Mouse (Mus musculus): ENCODE data around the gene Pcgf3. TPM values are rescaled to one million over a fixed set of nuclear protein-coding genes. Genes with fewer than 3 reads are reported as not detected.

The Pcgf3 gene
- polyA plus RNA-seq, 1 experiment from 2014 or later = 27.1 TPM

DNA sequence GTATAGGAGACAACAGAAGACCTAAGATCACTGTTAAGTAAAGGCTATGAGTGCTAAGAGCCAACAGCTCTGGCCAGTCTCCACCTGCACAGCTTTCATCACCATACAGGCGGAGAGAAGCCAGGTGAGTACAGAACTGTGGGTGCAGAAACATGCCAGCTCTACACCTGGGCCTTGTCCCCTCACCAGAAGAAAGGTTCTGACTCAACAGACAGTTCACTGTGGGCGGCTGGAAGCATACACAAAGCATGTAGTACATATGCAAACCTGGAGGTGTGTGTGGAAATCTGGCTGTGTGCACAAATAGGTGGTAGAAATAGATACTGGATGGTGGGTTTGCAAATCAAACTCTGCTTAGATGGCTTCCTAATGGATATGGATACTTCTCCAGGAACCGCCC is 61.6 kb downstream of the Pcgf3 start:
- H3K9me3 ChIP-seq = no peaks in the 10 kb centered on the region
- no peak for ATAC-seq (ENCODE audit: low read depth)
- H3K4me2 ChIP-seq = no peak overlapping the region
- no peaks in the 10 kb centered on the region for H3K4me1 ChIP-seq (replicated peaks)
- H3K4me3 ChIP-seq = no peak overlapping the region
- H3K27ac ChIP-seq (replicated peaks) = no peak overlapping the region
- 86% methylated on average over 3 of the region's 3 CpGs for WGBS
- H3K36me3 ChIP-seq = peaks cover 29% of the 10 kb centered on the region
- H3K9ac ChIP-seq = no peak overlapping the region
- H3K27me3 ChIP-seq = no peaks in the 10 kb centered on the region

DNA sequence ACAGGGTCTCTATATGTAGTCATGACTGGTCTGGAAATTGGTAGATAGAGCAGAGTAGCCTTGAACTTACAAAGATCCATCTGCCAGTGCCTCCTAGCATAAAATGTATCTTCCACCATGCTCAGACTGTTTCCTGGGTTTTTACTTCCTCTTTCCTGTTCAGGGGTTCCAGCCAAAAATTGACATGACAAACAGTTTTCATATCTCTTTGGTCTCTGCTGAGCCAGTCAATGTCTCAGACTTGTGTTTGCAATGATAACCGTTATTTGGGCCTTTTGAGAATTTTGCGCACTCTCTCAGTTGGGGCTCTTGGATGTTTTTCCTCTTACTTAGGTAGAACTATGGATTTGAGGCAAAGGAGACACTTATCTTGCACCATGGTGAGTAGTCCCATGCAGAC is 73.2 kb downstream of the Pcgf3 start:
- H3K27ac ChIP-seq (replicated peaks) = no peak overlapping the region
- no peak overlapping the region for H3K9ac ChIP-seq
- H3K36me3 ChIP-seq = peaks cover 24% of the 10 kb centered on the region
- no peak for ATAC-seq (ENCODE audit: low read depth)
- 97% methylated on average over 2 of the region's 2 CpGs for WGBS
- no peaks in the 10 kb centered on the region for H3K27me3 ChIP-seq
- H3K9me3 ChIP-seq = peaks cover 11% of the 10 kb centered on the region
- H3K4me3 ChIP-seq = no peak overlapping the region
- no peak overlapping the region for H3K4me2 ChIP-seq
- H3K4me1 ChIP-seq (replicated peaks) = no peaks in the 10 kb centered on the region

DNA sequence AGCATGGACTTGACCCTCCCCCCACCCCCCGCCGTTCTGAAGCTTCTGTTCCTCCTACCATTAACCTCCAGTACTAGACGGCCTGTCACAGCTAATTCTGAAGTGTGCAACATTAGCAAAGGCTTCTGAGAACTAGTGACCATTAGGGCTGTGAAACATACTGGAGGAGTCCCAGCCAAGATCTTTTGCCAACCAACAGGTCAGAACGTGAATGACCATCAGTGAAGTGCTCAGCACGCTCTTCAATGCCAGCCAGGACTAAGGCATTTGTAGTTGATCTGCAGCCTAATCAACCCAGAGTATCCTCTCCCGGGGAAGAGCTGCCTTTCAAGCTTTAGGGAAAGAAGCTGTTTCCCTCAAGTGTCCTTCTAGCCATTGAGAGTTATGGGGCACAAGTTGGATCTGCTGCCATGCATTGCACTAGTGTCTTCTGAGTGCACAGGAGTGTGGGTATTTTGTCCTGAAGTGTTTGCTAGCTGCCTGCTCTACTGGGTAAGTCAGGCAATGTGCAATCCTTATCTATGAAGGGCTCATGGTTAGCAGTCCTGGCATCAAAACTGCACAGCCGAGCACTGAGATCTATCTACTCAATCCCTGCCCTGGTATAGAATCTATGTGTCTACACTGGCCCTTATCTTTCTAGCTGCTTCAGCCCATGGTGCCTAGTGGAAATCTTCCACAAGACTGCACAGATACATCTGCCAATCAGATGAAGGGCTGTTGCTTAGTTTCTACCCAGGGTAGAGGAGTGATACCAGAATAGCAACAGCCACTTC is 82.7 kb downstream of the Pcgf3 start:
- H3K27ac ChIP-seq (replicated peaks) = no peak overlapping the region
- no peak for ATAC-seq (ENCODE audit: low read depth)
- H3K9ac ChIP-seq = no peak overlapping the region
- no peak overlapping the region for H3K4me2 ChIP-seq
- no peaks in the 10 kb centered on the region for H3K9me3 ChIP-seq
- H3K4me3 ChIP-seq = no peak overlapping the region
- H3K36me3 ChIP-seq = 0 out of 2 replicates have a peak, but pooled peaks cover 11% of the 10 kb centered on the region
- 73% methylated on average over 7 of the region's 7 CpGs for WGBS
- peaks cover 6% of the 10 kb centered on the region; the same call in 1 of the 2 replicates for H3K4me1 ChIP-seq (replicated peaks)
- H3K27me3 ChIP-seq = peaks cover 12% of the 10 kb centered on the region

DNA sequence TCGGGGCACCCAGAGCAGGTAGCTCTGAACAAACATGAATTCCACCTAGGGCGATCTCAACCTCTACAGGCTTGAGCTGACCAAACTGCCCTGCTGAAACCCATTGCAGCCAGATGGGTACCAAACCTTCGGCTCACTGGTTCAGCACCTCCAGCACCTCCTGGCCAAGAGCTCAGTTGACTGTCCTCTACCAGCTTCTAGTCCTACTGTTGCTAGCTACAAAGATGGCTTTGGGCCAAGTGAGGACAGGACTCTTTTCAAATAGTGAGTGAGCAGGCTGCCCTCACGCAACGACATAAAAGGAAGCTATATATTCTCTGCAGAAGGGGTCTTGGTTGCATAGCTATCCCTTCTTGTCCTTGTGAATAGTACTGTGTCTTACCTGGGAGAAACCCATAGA is 86.6 kb downstream of the Pcgf3 start:
- Histone ChIP-seq H3K4me3 (no peak overlapping the region), H3K4me2 (no peak overlapping the region; the same call in 1 of the 2 replicates), H3K36me3 (no peaks in the 10 kb centered on the region), H3K9me3 (no peaks in the 10 kb centered on the region), H3K27me3 (peaks cover 44% of the 10 kb centered on the region), H3K4me1 (replicated peaks) (peaks cover 21% of the 10 kb centered on the region), H3K9ac (no peak overlapping the region), H3K27ac (replicated peaks) (no peak overlapping the region)
- 89% methylated on average over 5 of the region's 5 CpGs for WGBS
- ATAC-seq (ENCODE audit: low read depth) = no peak

DNA sequence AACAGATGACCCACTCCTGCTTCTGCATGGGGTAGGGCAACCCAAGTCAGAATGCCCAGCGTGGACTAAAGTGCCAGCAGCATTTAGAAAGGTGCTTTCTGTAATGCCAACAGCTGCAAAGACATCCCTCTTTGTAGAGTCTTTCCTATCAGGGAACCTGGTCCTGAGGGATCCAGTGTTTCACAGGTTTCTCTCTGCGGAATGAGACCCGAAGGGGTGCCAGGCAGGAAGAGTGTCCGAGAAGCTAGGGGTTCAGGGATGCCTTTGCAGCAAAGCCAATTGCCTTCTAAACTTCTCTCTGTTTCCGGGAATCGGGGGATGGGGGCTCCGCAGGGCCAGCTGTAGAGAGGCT is 88.1 kb downstream of the Pcgf3 start:
- Histone ChIP-seq H3K27me3 (peaks cover 46% of the 10 kb centered on the region), H3K9me3 (no peaks in the 10 kb centered on the region), H3K27ac (replicated peaks) (peak overlapping the region; percentile 81), H3K9ac (peak overlapping the region; percentile 72), H3K4me1 (replicated peaks) (peaks cover 21% of the 10 kb centered on the region), H3K4me2 (peak overlapping the region; percentile 73), H3K36me3 (no peaks in the 10 kb centered on the region), H3K4me3 (peak overlapping the region; percentile 45)
- WGBS = 15% methylated on average over 7 of the region's 7 CpGs
- no peak for ATAC-seq (ENCODE audit: low read depth)

DNA sequence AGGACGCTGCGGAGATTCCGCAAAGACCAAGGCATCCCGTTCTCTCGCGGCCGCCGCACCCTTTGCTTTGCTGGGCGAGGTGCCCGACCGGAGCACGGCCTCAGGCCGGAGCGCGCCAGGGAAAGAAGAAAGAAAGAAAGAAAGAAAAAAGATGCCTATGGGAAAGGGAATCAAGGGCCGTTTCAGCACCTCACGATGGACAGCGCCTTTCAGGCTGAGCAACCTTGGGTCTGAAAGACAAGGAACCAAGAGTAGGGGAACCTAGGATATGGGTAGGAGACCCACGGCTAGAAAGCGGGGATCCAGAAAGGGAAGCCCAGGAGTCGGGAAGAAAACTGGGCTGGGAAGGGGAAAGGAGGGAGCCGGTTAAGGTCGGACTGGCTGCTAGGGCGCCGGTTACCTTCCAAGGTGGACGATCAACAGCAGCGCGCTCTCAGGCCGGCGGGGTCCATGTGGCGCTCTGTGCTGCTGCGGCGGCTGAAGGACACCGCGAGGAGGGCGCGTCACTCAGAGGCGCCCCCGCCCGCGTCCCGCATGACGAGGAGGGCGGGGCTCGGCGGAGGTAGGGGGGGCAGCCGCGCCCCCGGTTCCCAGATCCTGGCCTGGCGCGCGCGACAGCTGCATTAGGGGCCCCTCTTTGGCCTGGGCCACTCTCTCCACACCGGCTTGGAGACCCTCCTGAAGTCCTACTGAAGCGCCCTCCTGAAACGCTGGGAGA is 88.6 kb downstream of the Pcgf3 start, which contains the start of gene Cplx1:
Cplx1 (minus strand) TSS at position 536 of the 718 bp plus-strand sequence.
- peak within 1 kb of the TSS; percentile 73 for H3K4me2 ChIP-seq
- peak within 1 kb of the TSS; percentile 45 for H3K4me3 ChIP-seq
- peak within 1 kb of the TSS; percentile 81 for H3K27ac ChIP-seq (replicated peaks)
- peaks cover 46% of the 10 kb centered on the region for H3K27me3 ChIP-seq
- H3K4me1 ChIP-seq (replicated peaks) = peaks cover 21% of the 10 kb centered on the region
- peak within 1 kb of the TSS; percentile 72 for H3K9ac ChIP-seq
- peak; percentile 93 for ATAC-seq (ENCODE audit: low read depth)
- WGBS = under 1% methylated on average over 56 of the region's 56 CpGs
- H3K36me3 ChIP-seq = no peaks in the 10 kb centered on the region
- H3K9me3 ChIP-seq = no peaks in the 10 kb centered on the region

DNA sequence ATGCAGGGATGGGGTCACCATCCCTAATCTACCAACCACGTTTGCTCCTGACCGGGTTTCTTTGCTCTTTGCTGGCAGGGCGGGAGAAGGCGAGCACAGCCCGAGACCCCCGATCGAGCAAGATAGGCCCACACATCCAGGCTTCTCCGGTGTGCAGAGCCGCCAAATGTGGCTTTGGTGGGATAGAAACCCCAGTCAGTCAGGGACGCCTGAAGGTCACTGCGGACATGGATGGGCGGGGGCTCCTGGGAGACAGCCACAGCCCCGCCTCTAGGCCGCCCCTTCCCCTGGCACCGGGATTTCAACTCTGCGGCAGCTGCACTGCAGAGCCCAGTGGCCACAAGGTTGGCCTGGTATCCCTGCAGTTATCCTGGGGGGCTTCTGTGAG is 89.2 kb downstream of the Pcgf3 start:
- under 1% methylated on average over 16 of the region's 16 CpGs for WGBS
- peak overlapping the region; percentile 81 for H3K27ac ChIP-seq (replicated peaks)
- no peaks in the 10 kb centered on the region for H3K36me3 ChIP-seq
- peaks cover 48% of the 10 kb centered on the region for H3K27me3 ChIP-seq
- ATAC-seq (ENCODE audit: low read depth) = peak; percentile 74
- peak overlapping the region; percentile 73 for H3K4me2 ChIP-seq
- peak overlapping the region; percentile 72 for H3K9ac ChIP-seq
- peak overlapping the region; percentile 45 for H3K4me3 ChIP-seq
- no peaks in the 10 kb centered on the region for H3K9me3 ChIP-seq
- H3K4me1 ChIP-seq (replicated peaks) = peaks cover 21% of the 10 kb centered on the region

DNA sequence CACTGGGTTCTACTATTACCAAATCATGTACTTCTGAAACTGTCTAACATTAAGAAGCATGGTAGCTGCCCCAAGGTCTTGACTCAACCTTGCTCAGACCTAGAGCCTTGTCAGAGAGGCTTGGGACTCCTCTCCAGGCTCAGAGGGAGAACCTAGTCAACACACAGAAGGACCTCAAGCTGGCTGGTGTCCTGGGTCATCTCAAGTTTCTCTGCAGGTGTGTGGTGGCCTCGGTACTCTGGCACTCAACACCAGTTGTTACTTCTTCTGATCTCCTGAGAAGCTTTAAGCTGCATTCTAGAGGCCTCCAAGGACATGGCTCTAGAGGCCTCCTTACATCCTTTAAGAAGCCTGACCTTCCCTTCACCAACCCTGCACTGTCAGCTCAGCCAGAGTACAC is 93.0 kb downstream of the Pcgf3 start:
- Histone ChIP-seq H3K27me3 (peaks cover 33% of the 10 kb centered on the region), H3K4me1 (replicated peaks) (peaks cover 12% of the 10 kb centered on the region), H3K4me2 (no peak overlapping the region), H3K4me3 (no peak overlapping the region), H3K9me3 (no peaks in the 10 kb centered on the region), H3K9ac (no peak overlapping the region), H3K36me3 (no peaks in the 10 kb centered on the region), H3K27ac (replicated peaks) (no peak overlapping the region)
- no peak for ATAC-seq (ENCODE audit: low read depth)
- 76% methylated on average over 1 of the region's 1 CpGs for WGBS

Other genes with a start within 250 kb of the Pcgf3 start
- 39.7 and 47.1 TPM in 2 replicates for gene Dr1, start 192.3 kb upstream of the Pcgf3 start, polyA plus RNA-seq (2015; fragmentation: Nextera tagmentation; extraction: Ambion mirVana)
- gene Pigg, start 148.6 kb upstream of the Pcgf3 start, polyA plus RNA-seq (2015; fragmentation: Nextera tagmentation; extraction: Ambion mirVana) = 4.4 and 5.0 TPM in 2 replicates
- 0.99 and 1.1 TPM in 2 replicates for gene Gm42517, start 93.3 kb upstream of the Pcgf3 start, polyA plus RNA-seq (2015; fragmentation: Nextera tagmentation; extraction: Ambion mirVana)
- 0.27 TPM in 1 of 2 replicates, not detected in the other for gene Pde6b, start 72.8 kb upstream of the Pcgf3 start, polyA plus RNA-seq (2015; fragmentation: Nextera tagmentation; extraction: Ambion mirVana)
- gene Atp5k, start 26.8 kb upstream of the Pcgf3 start, polyA plus RNA-seq (2015; fragmentation: Nextera tagmentation; extraction: Ambion mirVana) = 419 and 442 TPM in 2 replicates
- 0.20 TPM in 1 of 2 replicates, not detected in the other for gene Mfsd7a, start 12.3 kb upstream of the Pcgf3 start, polyA plus RNA-seq (2015; fragmentation: Nextera tagmentation; extraction: Ambion mirVana)
- gene Cplx1, start 88.8 kb downstream of the Pcgf3 start, polyA plus RNA-seq (2015; fragmentation: Nextera tagmentation; extraction: Ambion mirVana) = 117 and 120 TPM in 2 replicates
- 51.0 and 53.8 TPM in 2 replicates for gene Gak, start 168.5 kb downstream of the Pcgf3 start, polyA plus RNA-seq (2015; fragmentation: Nextera tagmentation; extraction: Ambion mirVana)
- 20.4 and 21.0 TPM in 2 replicates for gene Tmem175, start 168.5 kb downstream of the Pcgf3 start, polyA plus RNA-seq (2015; fragmentation: Nextera tagmentation; extraction: Ambion mirVana)
- gene Idua, start 199.1 kb downstream of the Pcgf3 start, polyA plus RNA-seq (2015; fragmentation: Nextera tagmentation; extraction: Ambion mirVana) = 8.3 and 9.2 TPM in 2 replicates
- gene Dgkq, start 208.4 kb downstream of the Pcgf3 start, polyA plus RNA-seq (2015; fragmentation: Nextera tagmentation; extraction: Ambion mirVana) = 19.5 and 20.6 TPM in 2 replicates
- 1.7 and 2.2 TPM in 2 replicates for gene Slc26a1, start 214.3 kb downstream of the Pcgf3 start, polyA plus RNA-seq (2015; fragmentation: Nextera tagmentation; extraction: Ambion mirVana)
- gene Fgfrl1, start 231.2 kb downstream of the Pcgf3 start, polyA plus RNA-seq (2015; fragmentation: Nextera tagmentation; extraction: Ambion mirVana) = 6.9 and 7.7 TPM in 2 replicates

Data from neural tube, embryonic 13.5 days (tissue).